Mouse (Mus musculus) WW6 (cell line): ENCODE measurements around the gene Lrig1.

Source experiments
- DNase-seq: peaks from one replicate; pipeline ENCODE4 v3.0.0-alpha.2; 2013; ENCODE audit warnings: low read depth, low spot score

Gene Lrig1

DNA sequence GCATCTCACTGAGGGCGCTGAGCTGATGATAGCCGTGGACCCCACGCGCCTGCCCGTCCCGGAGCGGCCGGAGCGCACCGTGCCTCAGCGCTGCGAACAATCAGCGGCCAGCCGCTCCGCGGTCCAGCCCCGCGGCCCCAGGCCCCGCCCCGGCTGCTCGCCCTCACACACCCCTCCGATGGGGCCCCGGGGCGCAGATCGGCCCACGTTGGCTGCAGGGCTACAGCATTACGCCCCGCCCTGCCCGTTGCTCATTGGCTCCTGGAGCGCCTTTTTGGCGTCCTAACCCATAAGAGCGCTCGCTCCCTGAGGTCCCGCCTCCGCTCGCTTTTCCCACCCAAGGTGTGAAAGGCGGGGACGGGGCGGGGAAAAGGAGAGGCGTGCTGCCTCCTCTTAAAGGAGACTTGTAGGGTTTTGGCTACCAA lies at the start of gene Lrig1:
Lrig1 (minus strand) TSS at position 92 of the 425 bp plus-strand sequence.
- peak; percentile 94 for DNase-seq

GRCm38 (mm10) chr6:94749626-94750025 lies 49.7 kb upstream of the Lrig1 start:
- DNase-seq: no peak

- no peak for DNase-seq
These were observed 48.4 kb upstream of the Lrig1 start for GRCm38 (mm10) chr6:94748361-94748760.

- no peak for DNase-seq
These were observed 40.3 kb upstream of the Lrig1 start for GRCm38 (mm10) chr6:94740117-94740729.

DNA sequence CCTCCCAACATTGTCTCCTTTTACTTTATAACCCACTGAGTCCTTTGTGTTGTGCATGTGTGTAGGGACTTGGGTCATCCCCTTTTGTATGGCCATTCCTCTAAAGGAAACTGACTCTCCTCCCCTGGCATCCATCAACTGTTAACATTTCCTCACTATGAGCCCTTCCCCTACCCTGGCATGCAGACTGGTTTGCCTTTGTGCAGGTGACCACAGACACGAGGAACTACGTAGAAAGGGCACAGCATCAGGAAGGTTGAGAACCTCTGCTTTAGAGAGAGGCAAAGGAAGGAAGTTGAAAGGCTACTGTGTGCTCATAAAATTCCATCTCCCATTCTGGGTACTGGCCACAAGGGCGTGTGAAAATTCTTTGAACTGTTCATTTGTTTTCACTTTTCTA lies 38.7 kb upstream of the Lrig1 start:
- DNase-seq: no peak

DNA sequence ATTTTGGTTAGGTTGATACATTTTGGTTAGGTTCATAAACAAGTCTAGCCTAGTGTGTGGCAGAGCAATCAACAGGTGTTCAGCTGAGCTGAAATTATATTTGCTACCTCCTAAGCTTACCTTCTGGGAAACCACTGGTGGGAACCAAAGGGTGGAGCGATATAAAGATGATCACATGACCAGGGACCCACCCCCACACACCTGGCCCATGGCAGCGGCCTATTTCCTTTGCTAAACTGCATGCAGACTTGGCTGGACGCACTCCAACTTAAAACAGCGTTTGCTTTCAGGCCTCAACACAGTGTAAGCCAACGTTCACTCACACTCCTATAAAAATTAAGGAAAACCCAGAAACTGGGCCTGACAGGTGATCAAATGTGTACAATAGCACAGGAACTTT lies 33.9 kb upstream of the Lrig1 start:
- DNase-seq: no peak

DNA sequence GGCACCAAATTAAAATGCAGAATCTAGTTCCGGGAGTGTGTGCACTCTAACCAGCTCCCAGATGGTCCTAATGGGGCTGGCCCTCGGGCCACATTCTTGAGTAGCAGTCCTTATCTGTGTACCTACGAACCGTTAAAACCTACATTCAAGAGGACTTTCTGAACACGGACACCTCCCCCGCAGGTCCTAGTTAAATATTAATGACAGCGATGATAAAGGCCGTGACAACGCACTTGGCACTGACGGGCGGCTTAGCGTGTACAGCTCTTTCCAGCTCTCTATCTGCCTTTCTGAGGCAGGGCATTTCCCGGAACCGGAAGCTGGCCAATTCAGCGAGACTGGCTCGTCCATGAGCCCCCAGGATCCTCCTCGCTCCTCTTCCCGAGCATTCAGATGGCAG lies 29.9 kb upstream of the Lrig1 start:
- DNase-seq: no peak

DNA sequence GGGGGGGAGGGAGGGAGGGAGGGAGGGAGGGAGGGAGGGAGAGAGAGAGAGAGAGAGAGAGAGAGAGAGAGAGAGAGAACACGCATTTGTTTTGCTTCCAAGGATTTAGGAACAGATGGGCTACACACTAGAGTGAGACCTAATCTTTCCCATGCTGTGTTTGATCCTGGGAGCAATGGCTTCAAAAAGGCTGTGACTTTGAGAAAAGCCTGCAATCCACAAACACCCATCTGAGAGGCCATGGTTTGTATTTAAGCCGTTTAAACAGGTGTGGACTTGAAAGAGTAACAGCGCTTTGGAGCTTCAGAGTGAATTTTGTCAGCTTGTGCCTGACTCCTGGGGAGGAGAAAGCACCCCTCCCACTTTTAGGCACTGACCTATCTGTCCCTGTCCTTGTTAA lies 29.2 kb upstream of the Lrig1 start:
- DNase-seq: no peak

- DNase-seq: no peak
These were observed 24.7 kb upstream of the Lrig1 start for GRCm38 (mm10) chr6:94724612-94725011.

DNA sequence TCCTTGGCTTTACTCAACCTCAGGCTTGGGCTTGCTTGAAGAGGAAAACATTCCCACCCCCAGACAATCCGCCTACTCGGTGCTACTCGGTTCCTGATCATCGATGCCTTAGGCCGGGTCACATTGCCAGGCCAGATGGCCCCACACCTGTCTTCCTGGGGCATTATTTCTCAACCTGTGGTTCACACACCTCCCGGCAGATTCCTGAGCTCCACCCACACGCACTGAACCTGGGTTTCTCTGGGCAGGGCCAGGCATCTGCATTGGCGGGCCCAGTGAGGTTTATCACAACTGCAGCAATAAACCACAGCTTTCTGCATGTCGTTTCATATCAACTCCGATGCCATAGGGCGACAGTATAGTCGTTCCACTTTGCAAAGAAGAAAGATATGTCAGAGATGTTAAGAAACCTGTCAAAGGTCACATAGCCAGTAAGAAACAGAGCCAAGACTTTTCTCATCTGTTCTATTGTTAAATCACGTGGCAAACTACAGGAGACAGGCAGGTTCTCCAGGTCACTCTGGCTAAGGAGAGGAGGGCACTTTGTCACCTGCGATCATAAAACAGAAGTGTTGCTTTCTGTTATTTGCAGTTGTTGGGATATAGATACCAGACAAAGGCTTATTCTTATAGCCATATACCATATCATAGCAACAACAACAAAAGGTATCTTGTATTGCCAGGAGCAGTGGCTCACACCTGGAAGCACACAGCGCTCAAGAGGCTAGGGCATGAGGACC lies 18.8 kb upstream of the Lrig1 start:
- no peak for DNase-seq

DNA sequence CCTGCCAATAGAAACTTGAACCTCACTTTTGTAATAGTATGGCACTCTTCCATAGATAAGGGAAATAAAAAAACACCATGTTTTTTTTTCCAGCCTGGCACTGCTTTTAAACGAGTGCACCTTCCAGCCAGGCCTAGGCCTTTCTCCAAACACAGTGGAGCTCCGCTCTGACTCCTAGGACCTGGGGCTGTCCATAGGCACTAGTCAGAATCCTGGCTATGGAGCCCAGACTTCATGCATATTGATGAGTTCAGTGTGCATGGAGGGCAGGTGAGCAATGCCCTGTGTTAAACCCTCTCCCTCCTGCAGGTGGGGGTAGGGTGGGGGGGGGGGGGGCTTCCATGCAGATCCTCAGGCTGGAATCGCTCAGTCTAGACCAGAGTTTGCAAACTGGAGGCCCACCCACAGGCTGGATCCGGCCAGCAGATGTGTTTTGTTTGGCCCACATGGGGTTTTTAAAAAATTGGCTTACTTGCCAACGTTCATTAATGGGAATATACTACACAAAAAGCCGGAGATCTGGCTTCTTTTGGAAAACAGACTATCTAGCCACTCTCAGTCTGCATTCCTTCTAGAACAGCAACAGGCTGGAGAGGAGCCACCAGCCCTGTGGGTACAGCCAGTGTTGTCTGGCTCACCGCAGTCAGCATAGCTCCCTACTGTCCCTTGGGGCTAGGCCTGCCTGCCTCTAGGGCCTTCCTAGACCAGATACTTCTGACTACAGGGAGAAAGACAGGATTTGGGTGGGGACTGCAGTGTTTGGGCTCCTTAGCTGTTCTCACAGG lies 17.9 kb upstream of the Lrig1 start:
- no peak for DNase-seq

DNA sequence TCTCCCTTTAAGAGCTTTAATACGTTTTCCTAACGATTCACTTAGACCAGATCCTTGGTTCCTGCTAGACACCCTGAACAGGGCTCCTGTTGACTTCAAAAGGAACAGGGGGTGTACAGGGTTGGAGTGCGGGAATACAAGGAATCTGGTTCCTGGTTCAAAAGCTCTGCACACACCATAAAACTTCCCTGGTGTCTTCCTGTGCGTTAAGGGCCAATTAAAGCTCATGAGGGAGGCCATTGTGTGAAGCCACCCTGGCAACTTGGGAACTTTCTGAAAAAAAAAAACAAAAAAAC lies 15.6 kb upstream of the Lrig1 start:
- no peak for DNase-seq

GRCm38 (mm10) chr6:94714815-94715644 lies 15.1 kb upstream of the Lrig1 start:
- no peak for DNase-seq

- DNase-seq: no peak
These were observed 9.9 kb upstream of the Lrig1 start for GRCm38 (mm10) chr6:94709832-94710231.

DNA sequence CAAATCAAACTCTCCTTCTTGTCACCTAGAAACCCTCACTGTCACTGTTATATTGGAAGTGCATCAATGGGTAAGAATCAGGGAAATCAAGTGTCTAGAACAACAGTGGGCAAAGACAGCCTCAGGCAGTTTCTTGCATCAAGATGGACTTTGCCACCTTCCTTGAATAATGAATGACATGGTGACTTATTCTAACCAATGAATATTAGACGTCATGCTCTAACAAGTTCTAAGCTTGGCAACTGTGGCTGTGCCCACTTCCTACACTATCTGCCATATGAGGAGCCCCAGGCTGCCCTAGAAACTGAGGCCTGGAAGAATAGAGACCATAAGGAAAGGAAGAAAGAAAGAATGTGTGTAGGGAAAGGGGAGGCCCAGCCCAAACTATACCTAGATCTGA lies 9.2 kb upstream of the Lrig1 start:
- no peak for DNase-seq

DNA sequence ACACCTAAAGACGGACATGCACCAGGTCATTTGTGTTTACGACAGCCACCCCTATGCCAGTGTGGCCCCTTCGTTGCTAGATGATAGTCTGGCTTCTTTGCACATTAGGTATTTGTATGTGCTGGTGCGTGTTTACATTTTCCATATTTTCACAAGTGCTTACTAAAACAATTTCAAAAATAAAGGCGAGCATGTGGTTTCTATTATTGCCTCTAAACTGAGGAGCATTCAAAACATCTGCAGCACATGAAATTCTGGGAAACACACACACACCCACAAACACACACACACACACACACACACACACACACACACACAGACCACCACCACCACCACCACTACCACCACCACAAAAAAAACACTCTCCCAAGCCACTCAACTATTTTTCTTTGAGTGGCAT lies 7.3 kb upstream of the Lrig1 start:
- DNase-seq: no peak

- DNase-seq: no peak
These were observed 6.0 kb upstream of the Lrig1 start for GRCm38 (mm10) chr6:94705931-94706330.

- no peak for DNase-seq
These were observed 3.0 kb upstream of the Lrig1 start for GRCm38 (mm10) chr6:94702993-94703392.

- DNase-seq: no peak
These were observed 1.1 kb upstream of the Lrig1 start for GRCm38 (mm10) chr6:94701071-94701470.

DNA sequence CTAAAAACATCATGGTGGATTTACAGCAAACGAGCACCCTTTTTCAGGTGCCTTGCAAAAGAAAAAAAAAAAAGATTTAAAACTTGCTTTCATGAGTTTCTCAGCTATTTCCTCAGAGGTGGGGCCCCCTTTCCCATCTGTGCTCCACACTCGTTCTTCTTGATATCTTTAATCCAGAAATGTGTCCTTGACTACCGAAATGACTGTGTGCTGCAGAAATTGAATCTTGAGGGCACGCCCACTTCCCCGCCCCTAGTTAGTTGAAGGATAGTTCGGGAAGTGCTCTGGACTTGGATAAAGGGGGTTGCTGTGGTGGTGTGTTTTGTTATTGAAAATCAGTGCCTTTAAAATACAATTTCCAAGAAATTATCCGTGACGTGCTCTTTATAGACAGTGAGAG lies 654 bp upstream of the Lrig1 start:
- no peak for DNase-seq

DNA sequence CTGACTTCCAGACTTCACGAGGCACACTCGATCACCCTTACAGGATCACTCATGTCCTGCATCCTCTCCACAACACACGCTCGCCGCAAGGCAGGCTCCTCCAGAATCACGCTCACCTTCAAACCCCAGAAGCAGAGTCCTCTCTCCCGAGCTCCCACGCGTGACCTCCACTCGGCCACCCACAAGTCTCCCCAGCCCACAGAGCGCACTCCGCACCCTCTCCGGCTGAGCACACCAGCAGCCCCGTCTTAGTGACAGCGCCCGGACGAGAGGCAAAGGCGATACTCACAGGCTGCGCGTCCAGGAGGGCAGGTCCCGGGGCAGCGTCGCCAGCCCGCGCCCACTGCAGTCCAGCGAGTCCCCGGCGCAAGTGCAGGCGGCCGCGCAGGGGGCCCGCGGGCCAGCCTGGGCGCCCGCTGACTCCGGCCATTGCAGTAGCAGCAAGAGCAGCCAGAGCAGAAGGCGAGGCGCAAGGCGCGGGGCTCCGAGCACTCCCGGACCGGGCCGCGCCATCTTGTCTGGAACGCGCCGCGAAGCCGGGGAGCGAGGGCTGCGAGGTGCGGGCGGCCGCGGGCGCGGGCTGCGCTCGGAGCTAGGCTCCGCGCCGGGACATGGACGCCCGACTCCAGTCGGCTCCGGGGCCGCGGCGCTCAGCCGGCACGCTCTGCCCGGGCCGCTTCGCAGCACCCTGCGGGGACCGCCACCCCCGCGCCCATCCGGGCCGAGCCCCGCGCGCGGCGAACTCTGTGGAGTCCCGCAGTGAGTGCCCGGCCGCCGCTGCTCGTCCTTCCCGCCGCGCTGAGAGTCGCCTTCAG lies 578 bp downstream of the Lrig1 start:
- DNase-seq: no peak
